21 mouse cellular contexts compared by ENCODE assay signal in genomic region chr15:77376920-77377319, GRCm38 (mm10). TPM values are rescaled to one million over a fixed set of nuclear protein-coding genes. Genes with fewer than 3 reads are reported as not detected.
DNase-seq lines count a peak whose midpoint lies in the region; ATAC-seq and TF ChIP-seq lines count a peak whose summit lies in the region.
"Had no signal": no experiment of that assay in that cellular context is flagged by ENCODE, and none has a peak within 500 bp of the region (broad histone marks: within the 10 kb centered on the region; RNA-seq: fewer than 3 reads in every experiment).

No protein-coding gene starts in this region.

- no peak for ATAC-seq in hindbrain, postnatal 0 days
- ATAC-seq in hindbrain, embryonic 12.5 days (ENCODE audit: low FRiP score): no peak
- ATAC-seq: forebrain, embryonic 13.5 days; hindbrain, embryonic 16.5 days; lung, postnatal 0 days; midbrain, embryonic 16.5 days had no signal

- no peak overlapping the region for H3K27ac ChIP-seq in cerebellum, adult 2 months (ENCODE audit: insufficient read depth, low read length)
- no peak overlapping the region for H3K27ac ChIP-seq in hindbrain, postnatal 0 days
- H3K27ac ChIP-seq in hindbrain, embryonic 12.5 days: no peak overlapping the region
- H3K27ac ChIP-seq: forebrain, embryonic 13.5 days; limb, embryonic 15.5 days; neural tube, embryonic 12.5 days had no signal

- no peaks in the 10 kb centered on the region for H3K4me1 ChIP-seq in cerebellum, adult 2 months (ENCODE audit: control insufficient read depth, insufficient read depth, low read length)
- H3K4me1 ChIP-seq in hindbrain, postnatal 0 days (ENCODE audit: insufficient read depth, low read length): no peaks in the 10 kb centered on the region
- no peaks in the 10 kb centered on the region for H3K4me1 ChIP-seq in hindbrain, embryonic 12.5 days
- H3K4me1 ChIP-seq: forebrain, embryonic 13.5 days; limb, embryonic 15.5 days; neural tube, embryonic 12.5 days had no signal

- no peaks in the 10 kb centered on the region for H3K27me3 ChIP-seq in cerebellum, adult 2 months (ENCODE audit: control insufficient read depth, insufficient read depth, low read length)
- no peaks in the 10 kb centered on the region for H3K27me3 ChIP-seq in hindbrain, postnatal 0 days (ENCODE audit: insufficient read depth, low read length)
- no peaks in the 10 kb centered on the region for H3K27me3 ChIP-seq in hindbrain, embryonic 12.5 days
- H3K27me3 ChIP-seq: forebrain, embryonic 13.5 days; limb, embryonic 15.5 days; neural tube, embryonic 12.5 days had no signal

- H3K36me3 ChIP-seq in hindbrain, postnatal 0 days (ENCODE audit: insufficient read depth, low read length): no peaks in the 10 kb centered on the region
- H3K36me3 ChIP-seq in hindbrain, embryonic 12.5 days: no peaks in the 10 kb centered on the region
- H3K36me3 ChIP-seq: limb, embryonic 15.5 days; neural tube, embryonic 12.5 days had no signal

- H3K4me3 ChIP-seq in cerebellum, adult 2 months (replicated peaks; ENCODE audit: insufficient read depth, low read depth, low read length): no peak overlapping the region
- H3K4me3 ChIP-seq in hindbrain, postnatal 0 days (ENCODE audit: low read length): no peak overlapping the region
- no peak overlapping the region for H3K4me3 ChIP-seq in hindbrain, embryonic 12.5 days
- H3K4me3 ChIP-seq: forebrain, embryonic 13.5 days; limb, embryonic 15.5 days; neural tube, embryonic 12.5 days had no signal

- no peak overlapping the region for H3K4me2 ChIP-seq in hindbrain, postnatal 0 days (ENCODE audit: low read depth, low read length)
- no peak overlapping the region for H3K4me2 ChIP-seq in hindbrain, embryonic 12.5 days (replicated peaks)
- H3K4me2 ChIP-seq: forebrain, embryonic 13.5 days; limb, embryonic 15.5 days; neural tube, embryonic 12.5 days had no signal

- H3K9ac ChIP-seq in hindbrain, postnatal 0 days (replicated peaks; ENCODE audit: low read length): no peak overlapping the region
- H3K9ac ChIP-seq in hindbrain, embryonic 12.5 days: no peak overlapping the region
- H3K9ac ChIP-seq: forebrain, embryonic 13.5 days; limb, embryonic 15.5 days; neural tube, embryonic 12.5 days had no signal

- DNase-seq in cerebellum, adult 2 months: peak; percentile 24 to 49
- DNase-seq in cerebellum, adult 9-11 months: no peak
- peak; percentile 61 for DNase-seq in hindbrain, postnatal 0 days (ENCODE audit: low spot score)
- DNase-seq in 3134 (ENCODE audit: extremely low read depth, insufficient read length, low spot score): peak; percentile 65
- DNase-seq in adrenal gland, postnatal 14 days: peak; percentile 82
- DNase-seq in ovary, postnatal 10 days (ENCODE audit: low spot score): no peak
- no peak for DNase-seq in left cerebral cortex, adult 9 months (ENCODE audit: low spot score in 2 of 2)
- DNase-seq: B cell, adult 2 months; kidney, adult 2 months; kidney, postnatal 25 days; layer of hippocampus, adult 9-11 months; thymus, postnatal 14 days had no signal

- no peaks in the 10 kb centered on the region for H3K9me3 ChIP-seq in hindbrain, postnatal 0 days (ENCODE audit: low read length)
- no peaks in the 10 kb centered on the region for H3K9me3 ChIP-seq in hindbrain, embryonic 12.5 days (replicated peaks)
- H3K9me3 ChIP-seq: forebrain, embryonic 13.5 days; limb, embryonic 15.5 days; neural tube, embryonic 12.5 days had no signal

- no peak for TF ChIP-seq POLR2A in cerebellum, adult 2 months (IDR thresholded peaks at IDR 0.05; ENCODE audit: borderline replicate concordance, insufficient read depth, low read length)

- whole genome bisulfite sequencing in cerebellum, adult 2 months: 16% methylated on average over 7 of the region's 7 CpGs
- 47% methylated on average over 7 of the region's 7 CpGs for WGBS in hindbrain, postnatal 0 days
- 87% methylated on average over 7 of the region's 7 CpGs for WGBS in hindbrain, embryonic 12.5 days

- no peak for TF ChIP-seq CTCF in cerebellum, adult 2 months (IDR thresholded peaks at IDR 0.05; ENCODE audit: borderline replicate concordance, insufficient read depth, low read depth, low read length)
- no peak for TF ChIP-seq CTCF in hindbrain, postnatal 0 days (IDR thresholded peaks at IDR 0.05; ENCODE audit: low read depth)

RNA-seq across cellular contexts. Expression of gene Apol7a, which starts 22.0 kb away (rescaled TPM):
- polyA plus RNA-seq in cerebellum, adult 2 months (2012; rRNA removed): 0.06 and 0.07 TPM in 2 replicates
- not detected in 2 replicates for total RNA-seq in hindbrain, postnatal 0 days (2014; rRNA removed)
- not detected in 2 replicates for polyA plus RNA-seq in hindbrain, postnatal 0 days (2015; fragmentation: Nextera tagmentation; extraction: Ambion mirVana)
- polyA plus RNA-seq in hindbrain, embryonic 12.5 days (2016; fragmentation: Nextera tagmentation; extraction: Ambion mirVana): not detected in 2 replicates
- total RNA-seq in adrenal gland, postnatal 14 days (2021): 0.41 and 4.8 TPM in 2 replicates
- total RNA-seq: megakaryocyte progenitor cell, adult 5-6 weeks had no signal
- polyA plus RNA-seq: forebrain, embryonic 13.5 days; hindbrain, embryonic 16.5 days; kidney, adult 2 months; midbrain, embryonic 16.5 days; neural tube, embryonic 12.5 days had no signal

RNA-seq across cellular contexts. Expression of gene Apol9a, which starts 34.0 kb away (rescaled TPM):
- polyA plus RNA-seq in cerebellum, adult 2 months (2012; rRNA removed): 0.59 and 1.0 TPM in 2 replicates
- total RNA-seq in hindbrain, postnatal 0 days (2014; rRNA removed): 0.43 and 7.8 TPM in 2 replicates
- polyA plus RNA-seq in hindbrain, postnatal 0 days (2015; fragmentation: Nextera tagmentation; extraction: Ambion mirVana): 1.0 and 1.2 TPM in 2 replicates
- not detected in 2 replicates for polyA plus RNA-seq in hindbrain, embryonic 12.5 days (2016; fragmentation: Nextera tagmentation; extraction: Ambion mirVana)
- total RNA-seq in adrenal gland, postnatal 14 days (2021): 0.23 and 0.85 TPM in 2 replicates
- total RNA-seq: megakaryocyte progenitor cell, adult 5-6 weeks had no signal
- polyA plus RNA-seq: forebrain, embryonic 13.5 days; limb, embryonic 15.5 days; midbrain, embryonic 16.5 days; stomach, embryonic 16.5 days had no signal

Comparison
In these comparisons a context has a peak if more than half of its experiments do, and no peak if none do; other contexts are left out.
1. DNase-seq: peak in cerebellum, adult 2 months (2 of 2), hindbrain, postnatal 0 days (single experiment), 3134 (single experiment) and adrenal gland, postnatal 14 days (single experiment); none in cerebellum, adult 9-11 months (single experiment), ovary, postnatal 10 days (single experiment) and left cerebral cortex, adult 9 months (0 of 2).